Mouse (Mus musculus): ENCODE data around the gene Tufm. TPM values are rescaled to one million over a fixed set of nuclear protein-coding genes. Genes with fewer than 3 reads are reported as not detected.
A peak's percentile ranks its signal among the peaks of the same experiment; 100 is the strongest.

The Tufm gene
- polyA plus RNA-seq (2014; fragmentation: Nextera tagmentation; extraction: Ambion mirVana) = 133 and 137 TPM in 2 replicates

- H3K9me3 ChIP-seq (ENCODE audit: control insufficient read depth, low read length) = no peaks in the 10 kb centered on the region
- H3K27me3 ChIP-seq (ENCODE audit: control insufficient read depth, insufficient read depth, low read length) = no peaks in the 10 kb centered on the region
- peak within 1 kb of the TSS; percentile 58 for H3K4me3 ChIP-seq (ENCODE audit: low read depth, low read length)
- peak within 1 kb of the TSS; percentile 55 for H3K9ac ChIP-seq (replicated peaks; ENCODE audit: low read depth, low read length)
- peak within 1 kb of the TSS; percentile 88 for H3K4me2 ChIP-seq (ENCODE audit: low read depth, low read length)
- peaks cover 14% of the 10 kb centered on the region for H3K36me3 ChIP-seq (ENCODE audit: control insufficient read depth, insufficient read depth, low read length)
- peak within 1 kb of the TSS; percentile 76 for H3K27ac ChIP-seq (ENCODE audit: low read depth, low read length)
- peak; percentile 94 for ATAC-seq (ENCODE audit: low read depth)
- under 1% methylated on average over 31 of the region's 32 CpGs for WGBS
- H3K4me1 ChIP-seq (ENCODE audit: control insufficient read depth, insufficient read depth, low read length) = peaks cover 7% of the 10 kb centered on the region
These were observed at the start of gene Tufm for GRCm38 (mm10) chr7:126487052-126487483. Gene Tufm (plus strand): TSS chr7:126487361.

GRCm38 (mm10) chr7:126440134-126440533 is 47.0 kb upstream of the Tufm start:
- H3K27me3 ChIP-seq (ENCODE audit: control insufficient read depth, insufficient read depth, low read length) = no peaks in the 10 kb centered on the region
- H3K4me2 ChIP-seq (ENCODE audit: low read depth, low read length) = no peak overlapping the region
- no peaks in the 10 kb centered on the region for H3K9me3 ChIP-seq (ENCODE audit: control insufficient read depth, low read length)
- H3K27ac ChIP-seq (ENCODE audit: low read depth, low read length) = no peak overlapping the region
- ATAC-seq (ENCODE audit: low read depth) = no peak
- no peaks in the 10 kb centered on the region for H3K4me1 ChIP-seq (ENCODE audit: control insufficient read depth, insufficient read depth, low read length)
- H3K36me3 ChIP-seq (ENCODE audit: control insufficient read depth, insufficient read depth, low read length) = peaks cover 10% of the 10 kb centered on the region
- WGBS = 79% methylated on average over 9 of the region's 9 CpGs
- H3K4me3 ChIP-seq (ENCODE audit: low read depth, low read length) = no peak overlapping the region
- no peak overlapping the region for H3K9ac ChIP-seq (replicated peaks; ENCODE audit: low read depth, low read length)

GRCm38 (mm10) chr7:126443997-126444396 is 43.2 kb upstream of the Tufm start:
- Histone ChIP-seq H3K27me3 (ENCODE audit: control insufficient read depth, insufficient read depth, low read length) (no peaks in the 10 kb centered on the region), H3K9me3 (ENCODE audit: control insufficient read depth, low read length) (no peaks in the 10 kb centered on the region), H3K27ac (ENCODE audit: low read depth, low read length) (no peak overlapping the region), H3K4me2 (ENCODE audit: low read depth, low read length) (no peak overlapping the region), H3K36me3 (ENCODE audit: control insufficient read depth, insufficient read depth, low read length) (peaks cover 13% of the 10 kb centered on the region), H3K4me3 (ENCODE audit: low read depth, low read length) (no peak overlapping the region), H3K4me1 (ENCODE audit: control insufficient read depth, insufficient read depth, low read length) (no peaks in the 10 kb centered on the region), H3K9ac (replicated peaks; ENCODE audit: low read depth, low read length) (no peak overlapping the region)
- ATAC-seq (ENCODE audit: low read depth) = no peak
- WGBS = 96% methylated on average over 10 of the region's 10 CpGs

- H3K4me3 ChIP-seq (ENCODE audit: low read depth, low read length) = no peak overlapping the region
- no peak overlapping the region for H3K4me2 ChIP-seq (ENCODE audit: low read depth, low read length)
- H3K27ac ChIP-seq (ENCODE audit: low read depth, low read length) = no peak overlapping the region
- WGBS = 95% methylated on average over 9 of the region's 9 CpGs
- no peaks in the 10 kb centered on the region for H3K4me1 ChIP-seq (ENCODE audit: control insufficient read depth, insufficient read depth, low read length)
- no peak overlapping the region for H3K9ac ChIP-seq (replicated peaks; ENCODE audit: low read depth, low read length)
- no peak for ATAC-seq (ENCODE audit: low read depth)
- peaks cover 13% of the 10 kb centered on the region for H3K36me3 ChIP-seq (ENCODE audit: control insufficient read depth, insufficient read depth, low read length)
- no peaks in the 10 kb centered on the region for H3K27me3 ChIP-seq (ENCODE audit: control insufficient read depth, insufficient read depth, low read length)
- H3K9me3 ChIP-seq (ENCODE audit: control insufficient read depth, low read length) = no peaks in the 10 kb centered on the region
These were observed 42.6 kb upstream of the Tufm start for GRCm38 (mm10) chr7:126444536-126444935.

GRCm38 (mm10) chr7:126445104-126445815 is 41.9 kb upstream of the Tufm start:
- no peaks in the 10 kb centered on the region for H3K27me3 ChIP-seq (ENCODE audit: control insufficient read depth, insufficient read depth, low read length)
- no peaks in the 10 kb centered on the region for H3K9me3 ChIP-seq (ENCODE audit: control insufficient read depth, low read length)
- H3K4me3 ChIP-seq (ENCODE audit: low read depth, low read length) = no peak overlapping the region
- WGBS = 93% methylated on average over 15 of the region's 15 CpGs
- H3K36me3 ChIP-seq (ENCODE audit: control insufficient read depth, insufficient read depth, low read length) = peaks cover 13% of the 10 kb centered on the region
- H3K4me1 ChIP-seq (ENCODE audit: control insufficient read depth, insufficient read depth, low read length) = no peaks in the 10 kb centered on the region
- no peak overlapping the region for H3K9ac ChIP-seq (replicated peaks; ENCODE audit: low read depth, low read length)
- no peak for ATAC-seq (ENCODE audit: low read depth)
- H3K4me2 ChIP-seq (ENCODE audit: low read depth, low read length) = no peak overlapping the region
- no peak overlapping the region for H3K27ac ChIP-seq (ENCODE audit: low read depth, low read length)

GRCm38 (mm10) chr7:126446217-126446616 is 40.9 kb upstream of the Tufm start:
- no peak overlapping the region for H3K27ac ChIP-seq (ENCODE audit: low read depth, low read length)
- no peaks in the 10 kb centered on the region for H3K9me3 ChIP-seq (ENCODE audit: control insufficient read depth, low read length)
- no peak overlapping the region for H3K4me2 ChIP-seq (ENCODE audit: low read depth, low read length)
- no peaks in the 10 kb centered on the region for H3K4me1 ChIP-seq (ENCODE audit: control insufficient read depth, insufficient read depth, low read length)
- H3K9ac ChIP-seq (replicated peaks; ENCODE audit: low read depth, low read length) = no peak overlapping the region
- 90% methylated on average over 21 of the region's 21 CpGs for WGBS
- no peaks in the 10 kb centered on the region for H3K27me3 ChIP-seq (ENCODE audit: control insufficient read depth, insufficient read depth, low read length)
- H3K36me3 ChIP-seq (ENCODE audit: control insufficient read depth, insufficient read depth, low read length) = peaks cover 13% of the 10 kb centered on the region
- no peak for ATAC-seq (ENCODE audit: low read depth)
- no peak overlapping the region for H3K4me3 ChIP-seq (ENCODE audit: low read depth, low read length)

- no peak overlapping the region for H3K9ac ChIP-seq (replicated peaks; ENCODE audit: low read depth, low read length)
- 90% methylated on average over 19 of the region's 19 CpGs for WGBS
- H3K36me3 ChIP-seq (ENCODE audit: control insufficient read depth, insufficient read depth, low read length) = peaks cover 13% of the 10 kb centered on the region
- ATAC-seq (ENCODE audit: low read depth) = no peak
- H3K27ac ChIP-seq (ENCODE audit: low read depth, low read length) = no peak overlapping the region
- no peak overlapping the region for H3K4me2 ChIP-seq (ENCODE audit: low read depth, low read length)
- no peaks in the 10 kb centered on the region for H3K9me3 ChIP-seq (ENCODE audit: control insufficient read depth, low read length)
- no peaks in the 10 kb centered on the region for H3K27me3 ChIP-seq (ENCODE audit: control insufficient read depth, insufficient read depth, low read length)
- no peak overlapping the region for H3K4me3 ChIP-seq (ENCODE audit: low read depth, low read length)
- no peaks in the 10 kb centered on the region for H3K4me1 ChIP-seq (ENCODE audit: control insufficient read depth, insufficient read depth, low read length)
These were observed 38.7 kb upstream of the Tufm start for GRCm38 (mm10) chr7:126448481-126448880.

GRCm38 (mm10) chr7:126449991-126450390 is 37.2 kb upstream of the Tufm start:
- peaks cover 3% of the 10 kb centered on the region; the same call in 1 of the 2 replicates for H3K36me3 ChIP-seq (ENCODE audit: control insufficient read depth, insufficient read depth, low read length)
- no peak overlapping the region for H3K9ac ChIP-seq (replicated peaks; ENCODE audit: low read depth, low read length)
- ATAC-seq (ENCODE audit: low read depth) = no peak
- WGBS = 94% methylated on average over 18 of the region's 18 CpGs
- no peaks in the 10 kb centered on the region for H3K9me3 ChIP-seq (ENCODE audit: control insufficient read depth, low read length)
- no peak overlapping the region for H3K4me3 ChIP-seq (ENCODE audit: low read depth, low read length)
- no peak overlapping the region for H3K27ac ChIP-seq (ENCODE audit: low read depth, low read length)
- H3K27me3 ChIP-seq (ENCODE audit: control insufficient read depth, insufficient read depth, low read length) = no peaks in the 10 kb centered on the region
- no peak overlapping the region for H3K4me2 ChIP-seq (ENCODE audit: low read depth, low read length)
- H3K4me1 ChIP-seq (ENCODE audit: control insufficient read depth, insufficient read depth, low read length) = no peaks in the 10 kb centered on the region

GRCm38 (mm10) chr7:126450641-126451040 is 36.5 kb upstream of the Tufm start:
- peaks cover 3% of the 10 kb centered on the region; the same call in 1 of the 2 replicates for H3K36me3 ChIP-seq (ENCODE audit: control insufficient read depth, insufficient read depth, low read length)
- 94% methylated on average over 6 of the region's 6 CpGs for WGBS
- H3K27me3 ChIP-seq (ENCODE audit: control insufficient read depth, insufficient read depth, low read length) = no peaks in the 10 kb centered on the region
- no peak for ATAC-seq (ENCODE audit: low read depth)
- no peak overlapping the region for H3K4me2 ChIP-seq (ENCODE audit: low read depth, low read length)
- no peak overlapping the region for H3K27ac ChIP-seq (ENCODE audit: low read depth, low read length)
- no peak overlapping the region for H3K4me3 ChIP-seq (ENCODE audit: low read depth, low read length)
- no peak overlapping the region for H3K9ac ChIP-seq (replicated peaks; ENCODE audit: low read depth, low read length)
- no peaks in the 10 kb centered on the region for H3K9me3 ChIP-seq (ENCODE audit: control insufficient read depth, low read length)
- H3K4me1 ChIP-seq (ENCODE audit: control insufficient read depth, insufficient read depth, low read length) = no peaks in the 10 kb centered on the region
